Mouse (Mus musculus): ENCODE results near the gene Rdh8.

DNA sequence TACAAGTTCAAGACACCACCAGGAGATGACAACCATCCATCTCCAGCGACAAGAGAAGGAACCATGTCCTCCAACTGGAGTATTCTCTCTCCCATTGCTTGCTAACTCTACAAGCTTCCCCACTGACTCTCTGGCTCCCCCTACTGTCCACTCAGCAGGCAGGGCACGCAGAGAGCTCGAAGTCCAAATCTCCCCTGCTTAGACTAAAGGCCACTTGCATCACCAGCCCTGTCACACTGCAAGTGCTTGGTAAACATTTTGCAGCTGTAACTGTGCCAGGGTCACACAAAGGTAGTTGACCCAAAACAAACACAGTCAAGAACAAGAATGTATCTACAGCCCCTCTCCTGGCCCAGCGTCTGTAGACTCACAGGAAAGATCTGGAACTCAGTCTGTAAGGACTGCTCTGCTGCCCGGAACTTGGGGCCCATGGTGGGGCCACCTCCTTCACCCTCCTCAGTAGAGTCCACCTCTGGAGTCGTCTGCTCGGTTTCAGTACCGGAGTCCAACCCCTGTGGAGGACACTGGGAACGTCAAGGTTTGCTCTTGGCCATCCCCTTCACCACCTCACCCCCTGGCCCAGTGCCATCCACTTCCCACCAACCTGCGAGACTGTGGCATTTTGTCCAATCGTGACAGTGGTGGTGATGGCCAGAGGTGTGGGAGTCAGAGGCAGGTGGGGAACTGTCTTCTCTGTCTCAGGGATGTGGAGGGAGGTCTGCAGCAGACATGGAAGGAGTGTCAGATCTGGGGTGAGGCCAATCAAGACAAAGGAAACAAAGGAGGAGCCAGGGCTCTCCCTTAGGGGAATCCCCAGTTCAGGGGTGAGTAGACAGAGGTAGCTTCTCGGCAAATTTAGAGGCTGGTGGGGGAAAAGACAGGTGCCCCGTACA, 13.8 kb upstream of the Rdh8 start:
- TF ChIP-seq EP300 (IDR thresholded peaks at IDR 0.05) (no peak), CTCF (IDR thresholded peaks at IDR 0.05) (peak; percentile 87)
